Mouse (Mus musculus): ENCODE measurements at regions not wholly inside any gene's neighbourhood (a gene's known extent, or its start where the extent isn't known, plus 50 kb on each side); places are given as distances from the start of the nearest gene placed in this dataset.

GRCm38 (mm10) chr10:12174200-12174818 is 694.9 kb downstream of the Utrn start:
- TF ChIP-seq CTCF (IDR thresholded peaks at IDR 0.05; ENCODE audit: low read depth, low read length): no peak
- no peak for TF ChIP-seq GATA1 (IDR thresholded peaks at IDR 0.05; ENCODE audit: borderline replicate concordance, low read length)
- no peak for TF ChIP-seq POLR2AphosphoS5 (IDR thresholded peaks at IDR 0.05; ENCODE audit: insufficient replicate concordance, low read depth, low read length)
- TF ChIP-seq GATA2 (IDR thresholded peaks at IDR 0.05; ENCODE audit: borderline replicate concordance, low read depth, low read length): no peak
- TF ChIP-seq TAL1 (conservative IDR thresholded peaks at IDR 0.05; ENCODE audit: low read depth, low read length): no peak

All from G1E (cell line).